Mouse (Mus musculus) embryonic fibroblast, embryonic 13.5 days (primary cell): ENCODE results near the gene Coa5.

Source experiments
- CTCF ChIP-seq: IDR thresholded peaks from 2 replicates; pipeline ENCODE4 v1.5.1; 2011; ENCODE audit warnings: mild to moderate bottlenecking, control low read depth, low read length, moderate library complexity, borderline replicate concordance; ENCODE audit not compliant: insufficient read depth
- POLR2A ChIP-seq: IDR thresholded peaks from 2 replicates; pipeline ENCODE4 v1.6.1; 2011; ENCODE audit warnings: low read depth, mild to moderate bottlenecking, control low read depth, low read length, moderate library complexity

- TF ChIP-seq POLR2A (no peak), CTCF (no peak)
These were observed 44.1 kb upstream of the Coa5 start for GRCm38 (mm10) chr1:37474046-37474445.
